Mouse (Mus musculus) frontal cortex, postnatal 10 days (tissue): ENCODE measurements at regions not wholly inside any gene's neighbourhood (a gene's known extent, or its start where the extent isn't known, plus 50 kb on each side); places are given as distances from the start of the nearest gene placed in this dataset.
A peak's percentile ranks its signal among the peaks of the same experiment; 100 is the strongest.

Experiments
- DNase-seq, 2 experiments: peaks; one replicate each; pipeline ENCODE4 v3.0.0; 2022; ENCODE audit warnings: low spot score in 2 of 2, mixed read lengths in 1 of 2

DNA sequence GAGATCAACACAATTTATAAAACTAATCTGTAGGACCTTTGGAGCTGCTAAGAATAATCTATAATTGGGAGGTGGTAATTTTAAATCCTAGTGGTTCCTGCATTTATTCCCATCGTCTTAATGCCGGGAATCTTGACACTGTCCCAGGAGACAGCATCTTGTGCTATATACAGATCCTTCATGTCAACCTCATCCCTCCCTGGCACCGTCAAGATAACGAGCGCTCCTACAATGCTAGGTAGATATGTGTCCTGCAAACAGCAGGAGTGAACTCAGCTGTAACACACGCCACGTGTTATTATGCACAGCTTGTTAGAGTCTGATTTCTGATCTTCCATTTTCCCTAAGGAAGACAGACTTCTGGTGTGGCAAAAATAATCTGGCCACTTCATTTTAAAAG is 237.0 kb upstream of the Cnr1 start:
- DNase-seq: no peak

DNA sequence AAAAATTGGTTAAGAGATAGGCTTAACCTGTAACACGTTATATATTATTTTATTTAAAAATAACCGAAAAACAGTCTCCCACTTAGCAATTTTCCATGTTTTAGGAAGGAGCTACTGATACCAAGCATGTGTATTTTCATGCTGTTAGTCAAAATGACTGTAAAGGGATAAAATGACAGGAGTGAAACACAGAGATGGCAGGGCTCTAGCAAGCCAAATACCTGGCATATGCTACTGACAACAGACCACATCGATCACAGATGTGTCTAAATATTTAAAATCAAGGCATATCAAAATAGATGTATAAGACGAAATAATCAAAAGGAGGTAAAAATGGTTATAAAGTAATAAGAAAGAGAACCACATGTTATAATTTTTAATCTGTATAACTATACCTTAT is 231.0 kb upstream of the Cnr1 start:
- no peak for DNase-seq

DNA sequence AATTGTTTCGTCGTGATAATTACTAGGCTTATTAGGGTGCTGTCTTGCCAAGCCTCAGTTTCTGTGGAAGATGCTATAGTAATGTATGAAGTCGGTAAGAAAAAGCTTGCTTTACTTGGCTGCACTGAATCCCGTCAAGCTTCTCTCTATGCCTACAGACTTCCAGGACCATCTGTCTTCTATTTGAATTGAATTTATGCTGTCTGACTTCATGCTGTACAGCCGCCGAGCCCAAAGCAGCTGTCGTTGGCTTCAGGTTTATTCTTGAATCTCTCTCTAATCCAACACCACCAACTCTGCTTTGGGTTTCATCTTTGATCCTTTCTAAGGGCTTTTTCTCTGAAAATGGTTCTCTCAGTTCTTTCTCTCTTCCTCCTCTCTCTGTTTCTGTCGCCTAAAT is 227.4 kb upstream of the Cnr1 start:
- peak in 1 of 2 experiments; percentile 59 for DNase-seq

DNA sequence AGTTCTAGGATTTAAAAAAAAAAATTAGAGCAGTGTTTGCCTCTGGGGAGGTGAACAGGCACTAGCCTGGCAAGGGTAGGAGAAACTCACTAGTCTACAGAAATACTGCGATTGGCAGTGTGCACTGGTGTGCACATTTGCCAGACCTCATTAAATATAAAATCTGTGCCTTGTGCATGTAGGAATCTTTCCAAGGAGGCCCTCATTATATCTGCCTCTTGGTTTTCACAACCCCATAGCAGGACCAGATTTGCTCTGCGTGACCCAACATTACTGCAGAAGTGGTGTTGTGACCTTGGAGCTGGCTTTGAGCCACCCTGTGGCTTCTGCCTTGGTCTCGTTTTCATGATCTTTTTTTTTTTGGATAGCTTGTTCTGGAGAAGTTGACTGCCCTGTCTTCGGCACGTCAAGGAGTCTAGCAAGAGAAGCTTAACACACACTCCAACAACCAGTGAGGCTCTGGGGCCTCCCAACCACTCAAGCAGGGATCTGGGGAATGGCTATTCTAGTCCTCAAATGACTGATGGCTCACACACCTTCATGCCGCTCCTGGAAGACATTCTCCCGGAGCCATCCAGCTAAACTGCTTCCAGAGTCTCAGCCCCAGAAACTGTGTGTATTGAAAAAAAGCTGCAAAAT is 222.2 kb upstream of the Cnr1 start:
- DNase-seq: no peak

DNA sequence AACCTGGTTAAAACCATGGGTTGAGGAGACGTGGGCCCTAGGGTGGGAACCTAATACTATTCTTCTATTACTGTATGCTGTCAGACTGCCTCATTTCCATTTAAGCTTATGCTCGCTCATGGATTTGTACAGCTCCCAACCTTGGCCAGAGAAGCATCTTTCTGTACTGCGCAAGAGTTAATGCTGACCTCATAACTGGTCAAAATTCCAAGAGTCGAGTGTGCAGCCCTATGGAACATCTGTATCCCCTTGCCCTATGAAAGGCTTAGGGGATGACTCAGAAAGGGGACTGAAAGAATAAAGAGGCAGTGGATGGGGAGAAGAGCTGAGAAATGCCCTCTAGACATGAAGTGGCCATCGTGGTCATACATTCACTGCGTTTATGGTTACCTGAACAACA is 218.7 kb upstream of the Cnr1 start:
- DNase-seq: no peak

DNA sequence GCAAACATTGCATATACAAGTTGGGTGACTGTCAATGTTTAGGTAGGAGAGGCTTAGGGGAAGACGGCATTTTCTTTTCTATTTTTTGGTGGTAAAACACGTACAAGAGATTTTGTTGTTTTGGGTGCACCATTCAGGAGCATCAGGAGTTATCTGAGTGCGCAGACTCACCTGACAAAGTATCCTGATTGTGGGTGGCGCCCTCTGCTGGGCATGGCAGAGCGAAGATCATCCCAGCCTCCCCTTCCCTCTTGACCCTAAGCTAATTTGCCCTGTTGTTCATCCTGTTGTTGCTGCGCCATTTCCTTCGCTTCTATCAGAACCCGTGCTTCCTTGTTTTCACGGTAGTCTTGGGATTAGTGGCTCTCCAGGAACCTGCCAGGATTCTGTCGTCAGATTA is 217.6 kb upstream of the Cnr1 start:
- DNase-seq: no peak

DNA sequence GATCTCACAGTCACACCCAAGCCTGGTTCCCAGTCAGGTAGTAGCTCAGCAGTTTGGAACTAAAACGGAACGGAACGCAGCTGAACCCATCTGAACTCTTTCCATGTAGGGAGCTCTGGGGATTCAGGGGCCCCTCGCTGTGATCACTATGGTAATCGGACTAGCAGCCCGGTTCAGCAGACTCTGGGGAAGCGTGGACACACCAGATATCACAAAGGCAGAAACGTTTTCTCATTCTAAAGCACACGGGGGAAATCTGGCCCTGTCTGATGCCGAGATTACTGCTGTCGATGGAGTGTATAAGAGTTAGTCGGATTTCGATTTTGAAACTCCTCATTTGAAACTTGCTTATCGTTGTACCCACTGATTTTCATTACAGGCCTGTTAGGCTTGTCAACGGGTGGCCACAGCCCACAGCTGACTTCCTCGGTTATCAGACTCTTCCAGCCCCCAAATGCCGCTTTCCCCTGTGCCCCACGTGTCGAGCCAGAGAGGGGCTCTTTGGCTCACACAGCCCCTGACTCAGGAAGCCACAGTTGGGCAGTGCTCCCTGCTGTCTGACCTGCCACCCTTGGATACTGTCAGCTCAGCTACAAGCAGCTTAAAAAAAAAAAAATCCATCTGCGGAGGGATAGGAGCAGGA is 207.8 kb upstream of the Cnr1 start:
- no peak for DNase-seq

DNA sequence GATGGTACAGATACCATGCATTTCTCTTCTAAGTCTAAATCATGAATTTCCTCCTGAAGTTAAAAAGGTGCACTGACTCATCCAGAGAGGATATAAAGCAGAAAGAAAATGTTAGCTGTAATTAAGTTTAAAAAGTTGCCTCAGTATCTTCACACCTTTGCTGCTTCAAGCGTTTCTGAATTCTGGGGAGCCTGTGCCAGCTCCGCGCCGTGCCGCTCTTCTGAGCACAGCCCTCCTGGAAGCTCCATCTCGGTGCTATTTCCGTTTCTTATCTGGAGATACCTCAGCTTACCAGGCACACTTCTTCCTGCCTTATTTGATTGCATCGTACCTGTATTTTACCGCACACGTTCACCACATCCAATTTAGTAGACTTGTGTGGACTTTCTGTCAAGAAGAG is 203.4 kb upstream of the Cnr1 start:
- DNase-seq: no peak

DNA sequence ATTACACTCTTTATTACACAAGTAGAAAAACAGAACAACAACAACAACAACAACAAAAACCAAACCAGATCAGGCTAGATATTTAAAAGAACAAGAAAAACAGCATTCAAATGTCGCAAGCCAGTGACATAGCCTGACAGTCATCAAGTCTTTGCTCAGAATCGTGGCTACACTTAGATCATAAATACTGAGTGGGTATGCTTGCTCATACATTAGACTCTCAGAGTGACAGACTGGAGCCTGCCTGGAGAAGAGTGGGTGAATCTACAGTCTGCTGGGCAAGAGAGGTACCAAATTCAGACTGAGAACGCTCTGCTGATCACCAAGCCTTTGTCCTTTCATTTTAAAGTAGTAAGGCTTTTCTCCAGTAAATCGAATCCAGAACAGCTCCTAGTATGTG is 202.4 kb upstream of the Cnr1 start:
- no peak for DNase-seq

DNA sequence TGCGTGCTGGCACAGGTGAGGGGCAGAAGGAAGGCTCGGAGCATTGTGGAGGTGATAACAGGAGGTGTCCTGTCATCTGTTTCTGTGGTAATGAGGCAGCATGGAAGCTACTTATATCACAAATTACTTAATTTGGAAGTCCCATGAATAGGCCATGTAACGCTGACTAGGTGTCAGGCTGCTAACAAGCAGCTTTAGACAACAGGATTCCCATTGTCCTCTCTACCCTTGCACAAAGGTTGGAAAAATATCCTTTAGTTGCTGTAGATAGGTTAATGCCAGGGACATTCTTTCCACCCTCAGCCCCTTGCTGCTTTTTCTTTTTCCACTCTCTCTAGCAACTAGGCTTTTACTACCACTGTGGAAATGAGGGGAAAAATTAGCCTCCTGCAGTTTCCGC is 192.6 kb upstream of the Cnr1 start:
- DNase-seq: no peak

DNA sequence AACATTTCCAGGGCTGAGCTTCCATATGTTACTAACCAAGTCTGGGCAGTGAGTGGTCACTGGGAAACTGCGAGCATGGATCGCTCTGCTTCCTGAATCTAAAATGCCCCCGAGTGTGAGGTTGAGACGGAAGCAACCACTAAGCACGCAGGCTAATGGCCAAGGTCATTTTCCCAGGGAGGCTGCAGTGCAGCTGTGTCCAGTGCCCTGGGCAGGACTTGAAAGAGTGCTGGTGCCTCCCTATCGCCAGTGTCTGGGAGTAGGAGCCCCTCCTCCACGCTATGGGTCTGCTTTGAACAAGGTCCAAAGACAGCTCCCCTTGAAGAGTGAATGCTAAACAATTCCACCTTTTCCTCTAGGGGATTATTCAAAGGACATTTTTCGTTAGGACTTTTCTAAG is 189.5 kb upstream of the Cnr1 start:
- DNase-seq: peak in 1 of 2 experiments; percentile 44

DNA sequence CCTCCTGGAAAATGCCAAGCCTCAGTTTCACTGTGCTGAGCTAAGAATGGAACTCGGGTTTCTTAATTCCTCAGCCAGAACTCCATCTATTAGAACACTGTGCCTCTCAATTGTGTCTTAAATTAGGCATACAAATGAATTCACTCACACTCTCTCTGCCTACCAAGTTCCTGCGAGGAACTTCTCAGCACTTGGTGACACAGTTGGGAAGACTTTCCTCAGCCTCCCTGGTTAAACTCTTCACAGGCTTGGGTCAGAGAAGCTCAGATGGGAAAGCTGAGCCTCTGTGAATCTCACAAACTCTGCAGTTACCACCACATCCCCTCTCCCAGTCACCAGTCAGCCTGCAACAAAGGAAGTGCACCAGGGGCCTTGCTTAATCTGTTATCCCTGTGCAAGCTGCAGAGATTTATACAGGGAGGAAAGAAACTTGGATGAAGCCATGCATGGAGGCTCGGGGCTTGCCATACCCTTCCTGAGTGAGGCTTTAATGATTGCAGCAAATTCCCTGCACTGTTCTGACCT is 188.9 kb upstream of the Cnr1 start:
- no peak for DNase-seq

DNA sequence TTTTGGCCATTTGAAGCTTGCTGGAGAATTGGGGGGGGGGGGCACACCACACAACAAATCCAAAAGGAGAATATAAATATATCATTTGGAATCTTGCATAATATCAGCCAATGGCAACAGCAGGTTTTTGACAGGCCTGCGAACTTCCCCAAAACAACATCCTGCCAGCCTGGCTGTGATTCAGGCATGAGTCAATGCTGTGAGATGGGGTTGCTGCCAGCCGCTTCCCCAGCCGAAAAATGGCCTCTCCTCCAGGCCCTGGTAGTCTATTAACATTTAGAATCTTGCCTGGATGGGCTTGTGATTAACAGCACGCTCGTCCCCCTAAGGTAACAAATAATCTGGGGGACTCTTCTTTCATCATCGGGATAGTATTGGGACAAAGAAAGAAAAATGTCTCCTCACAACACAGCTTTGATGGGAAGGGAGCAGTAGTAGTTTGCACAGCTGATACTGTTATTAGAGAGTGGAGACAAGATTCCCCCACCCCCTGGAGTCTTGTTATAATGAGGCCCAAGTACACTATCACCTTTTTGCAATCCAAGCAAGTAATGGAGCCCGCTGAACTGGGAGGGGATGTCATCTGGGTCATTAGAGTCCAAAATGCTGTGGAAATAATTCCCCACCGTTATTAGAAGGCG is 188.2 kb upstream of the Cnr1 start:
- peak in 1 of 2 experiments; percentile 56 for DNase-seq

DNA sequence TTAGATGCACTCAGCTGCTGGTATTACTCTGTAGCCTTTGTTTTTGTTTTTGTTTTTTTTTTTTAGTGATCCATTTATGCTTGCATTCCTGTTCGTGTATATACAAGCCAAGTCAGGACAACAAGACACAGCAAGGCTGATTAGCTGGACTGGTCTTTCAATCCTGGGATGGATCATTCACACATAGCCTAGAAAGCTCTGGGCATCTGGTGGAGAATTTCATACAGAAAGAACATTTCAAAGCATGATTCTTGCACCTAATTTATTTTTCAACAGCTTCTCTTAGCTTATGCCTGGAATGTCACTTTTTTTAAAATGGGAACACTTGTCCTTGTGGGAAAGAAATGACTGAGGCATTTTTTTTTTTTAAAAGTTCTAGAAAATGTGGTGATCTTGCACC is 187.1 kb upstream of the Cnr1 start:
- no peak for DNase-seq

DNA sequence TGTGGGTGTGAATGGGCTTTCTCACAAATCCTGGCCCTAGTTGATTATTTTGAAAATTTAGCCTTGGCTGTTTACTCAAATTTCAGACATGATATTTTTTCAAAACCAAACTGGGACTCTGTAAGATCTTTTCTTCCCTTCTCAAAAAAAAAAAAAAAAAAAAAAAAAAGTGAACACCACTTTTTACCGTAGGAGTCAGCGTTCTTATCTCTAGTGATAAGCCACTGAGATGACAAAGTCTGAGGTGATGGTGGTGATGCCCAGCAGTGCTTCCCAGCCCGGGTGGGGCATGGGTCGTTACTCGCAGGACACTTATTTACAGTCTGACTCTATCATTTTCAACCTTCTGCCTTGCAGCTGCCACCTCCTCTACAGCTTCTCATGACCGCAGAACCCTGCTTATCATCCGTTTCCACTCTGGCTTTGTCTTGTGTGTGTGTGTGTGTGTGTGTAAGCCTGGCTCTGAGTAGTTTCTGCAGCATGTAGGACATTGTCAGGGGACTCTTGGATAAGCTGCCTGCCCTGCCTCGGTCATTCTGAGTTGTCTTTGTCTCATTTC is 186.5 kb upstream of the Cnr1 start:
- DNase-seq: no peak

DNA sequence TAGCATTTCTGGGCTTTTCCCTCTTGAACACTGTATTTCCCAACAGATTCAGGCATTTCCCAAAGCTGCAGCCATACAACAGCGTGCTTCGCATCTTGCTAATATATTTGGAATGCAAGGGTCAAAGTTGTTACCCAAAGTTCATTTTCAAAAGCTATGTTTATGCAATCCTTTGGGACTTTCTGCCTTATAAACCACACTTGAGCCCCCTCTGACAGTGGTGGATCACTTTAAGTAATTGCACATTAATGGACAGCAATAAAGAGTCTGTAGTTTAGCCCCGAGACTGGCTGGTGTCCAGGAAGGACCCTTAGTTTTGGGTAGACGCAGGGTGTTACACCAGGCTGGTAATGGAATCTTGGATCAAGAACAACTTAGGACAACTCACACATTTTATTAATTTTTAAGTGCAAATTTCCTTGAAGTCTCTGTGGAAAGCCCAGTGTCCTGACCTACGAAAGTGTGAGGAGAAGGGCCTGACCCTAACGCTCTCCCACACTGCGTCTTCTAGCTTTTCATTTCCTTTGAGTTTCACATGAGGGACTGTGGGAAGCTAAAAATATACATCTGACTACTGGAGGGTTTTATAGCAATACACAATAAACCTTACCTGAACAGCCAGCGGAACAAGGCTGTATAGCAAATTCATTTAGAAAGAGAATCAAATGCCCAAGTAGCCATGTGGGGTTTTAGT is 185.0 kb upstream of the Cnr1 start:
- DNase-seq: no peak

DNA sequence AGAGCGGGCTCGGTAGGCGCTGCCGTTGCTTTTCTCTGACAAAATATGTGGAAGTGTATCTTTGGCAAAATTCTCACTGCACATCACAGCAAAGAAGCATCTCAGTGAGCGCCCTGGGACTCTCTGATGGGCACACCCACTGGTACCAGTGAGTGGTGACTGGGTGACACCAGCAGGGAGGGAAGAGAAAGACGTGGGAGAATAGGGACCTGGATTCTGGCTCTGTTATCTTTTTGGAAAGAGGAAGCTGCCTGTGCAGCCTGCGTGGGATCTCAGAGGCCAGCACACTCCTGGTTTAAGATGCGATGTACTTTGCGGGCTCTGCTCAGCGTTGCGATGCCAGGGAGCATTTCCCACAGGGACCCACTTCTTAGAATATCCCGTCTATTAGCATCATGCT is 183.4 kb upstream of the Cnr1 start:
- no peak for DNase-seq

DNA sequence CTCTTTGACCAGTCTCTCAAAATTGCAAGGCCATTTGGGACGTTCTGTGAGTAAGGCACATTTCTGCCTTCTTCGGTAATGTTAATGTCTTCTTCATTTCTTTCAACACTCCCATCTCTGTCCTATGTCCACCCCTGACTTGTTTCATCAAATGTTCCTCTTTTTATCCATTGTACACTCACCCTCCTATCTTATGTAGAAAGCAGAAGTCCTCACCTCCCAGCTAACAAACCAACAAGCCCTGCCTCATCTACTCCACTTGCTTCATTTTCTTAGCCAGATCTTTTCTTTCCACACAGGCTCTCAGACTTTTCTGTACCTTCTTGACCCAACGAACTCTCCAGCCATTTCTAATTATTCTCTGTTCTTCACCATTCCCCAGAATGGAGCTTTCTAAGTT is 179.2 kb upstream of the Cnr1 start:
- DNase-seq: no peak

DNA sequence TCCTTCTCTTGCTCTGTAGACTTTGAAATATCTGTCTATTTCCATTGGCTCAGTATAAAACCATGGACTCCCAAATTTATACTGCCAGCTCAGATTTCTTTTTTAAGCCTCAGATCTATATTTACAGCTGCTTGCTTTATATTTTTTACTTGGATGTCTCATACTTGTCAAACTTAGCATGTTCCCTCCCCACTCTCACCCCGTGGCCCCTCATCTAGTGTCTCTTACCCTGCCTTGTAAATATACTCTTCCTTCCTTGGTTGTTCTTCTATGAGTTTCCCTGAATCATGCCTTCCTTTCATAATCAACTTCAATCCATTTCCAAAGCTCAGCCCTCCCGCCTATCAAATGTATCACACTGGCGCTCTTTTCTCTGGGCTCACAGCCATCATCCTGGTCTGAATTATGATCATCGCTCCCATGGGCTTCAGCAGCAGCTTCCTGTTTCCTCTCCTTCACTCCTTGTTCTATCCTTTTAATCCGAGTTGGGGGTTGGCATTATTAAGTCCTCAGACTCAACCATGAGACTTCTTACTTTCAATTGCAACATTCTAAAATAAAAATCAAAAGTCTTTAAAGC is 177.0 kb upstream of the Cnr1 start:
- DNase-seq: no peak

DNA sequence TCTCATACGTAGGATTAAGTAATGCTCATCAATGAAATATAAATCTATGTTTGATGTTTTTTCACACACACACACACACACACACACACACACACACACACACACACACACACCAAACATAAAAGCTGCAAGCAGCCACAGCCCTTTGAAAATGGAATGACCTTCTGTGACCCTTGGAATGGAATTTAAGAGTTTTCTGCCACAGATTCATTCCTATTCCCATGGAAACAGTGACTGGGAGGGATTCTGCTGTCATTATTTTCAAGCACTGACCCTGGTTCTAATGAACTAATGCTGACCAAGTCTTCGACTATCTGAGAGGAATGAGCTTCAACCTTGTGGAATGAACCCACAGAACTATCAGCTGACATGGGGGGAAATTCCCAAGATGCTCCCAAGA is 156.7 kb upstream of the Cnr1 start:
- no peak for DNase-seq

DNA sequence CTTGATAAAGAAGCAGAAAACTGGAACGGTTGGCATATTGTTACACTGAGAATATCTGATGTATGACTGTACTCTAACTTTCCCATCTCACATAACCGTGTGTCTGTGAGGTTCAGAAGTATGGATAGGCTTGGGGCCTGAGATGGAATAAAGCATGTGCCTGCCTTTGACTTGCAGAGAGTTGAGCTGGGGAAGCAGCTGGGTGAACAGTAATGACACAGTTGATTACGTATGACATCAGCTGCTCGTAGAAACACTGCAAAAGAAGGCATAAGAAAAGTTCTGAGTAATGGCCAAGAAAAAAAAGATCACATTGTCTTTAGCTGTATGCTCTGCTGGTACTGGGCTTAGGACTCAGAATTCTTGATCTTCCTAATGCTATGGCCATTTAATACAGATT is 138.4 kb upstream of the Cnr1 start:
- DNase-seq: no peak

DNA sequence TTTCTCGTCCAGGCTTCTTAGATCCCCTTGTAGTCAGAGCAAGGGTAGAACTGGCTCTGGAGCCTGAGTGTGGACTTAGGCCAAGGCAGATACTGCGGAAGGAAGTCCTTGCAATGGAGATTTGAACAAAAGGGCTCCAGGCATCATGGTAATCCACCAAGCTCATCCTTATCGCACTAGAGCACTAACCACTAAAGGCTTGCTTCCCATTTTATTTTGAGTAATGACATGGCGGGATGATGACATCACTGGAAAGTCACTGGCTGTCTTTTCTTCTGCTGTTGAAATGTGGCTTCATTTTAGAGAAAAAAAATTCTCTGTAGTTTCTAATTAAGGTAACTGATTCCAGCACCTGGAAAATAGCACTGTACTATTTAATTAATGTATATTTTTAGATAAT is 137.4 kb upstream of the Cnr1 start:
- no peak for DNase-seq
